Mouse (Mus musculus): ENCODE data around the gene Coq2.

DNA sequence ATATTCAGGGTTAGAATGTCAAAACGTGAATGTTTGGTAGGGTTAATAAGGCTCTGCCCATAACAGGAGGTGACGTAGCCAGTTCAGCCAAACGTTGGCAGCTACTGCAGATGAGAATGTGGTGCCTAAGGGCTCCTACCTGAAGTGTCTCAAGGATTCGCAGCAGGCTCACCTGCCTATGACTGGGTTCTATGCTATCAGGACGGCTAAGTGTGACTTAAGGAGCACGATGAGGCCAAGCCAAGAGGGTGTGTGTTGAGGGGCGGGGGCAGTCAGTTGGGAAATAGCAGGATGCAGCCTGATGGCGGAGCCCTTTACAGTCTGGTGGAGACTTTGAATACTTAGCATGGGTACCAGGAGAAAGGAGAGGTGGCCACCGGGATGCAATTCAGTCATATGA is 22.6 kb downstream of the Coq2 start:
- TF ChIP-seq CTCF (IDR thresholded peaks at IDR 0.05; ENCODE audit: extremely low read depth, insufficient read length, insufficient replicate concordance, low read depth, low read length) (no peak), POLR2A (IDR thresholded peaks at IDR 0.05; ENCODE audit: low read depth, low read length) (no peak)
